Mouse (Mus musculus) liver, adult 2 months (tissue): ENCODE results near the gene Ahdc1. TPM values are rescaled to one million over a fixed set of nuclear protein-coding genes. Genes with fewer than 3 reads are reported as not detected.

Experiments used
- DNase-seq: peaks from one replicate; pipeline ENCODE4 v3.0.0-alpha.2; 2011; ENCODE audit warnings: low read depth, low spot score; ENCODE audit errors: extremely low read depth
- H3K27ac ChIP-seq: fragments of 200-500 bp; replicated peaks from 2 replicates; pipeline ENCODE4 v1.5.1; 2012; ENCODE audit warnings: low read depth, mild to moderate bottlenecking, control low read depth, inconsistent platforms, low read length; ENCODE audit not compliant: insufficient read depth
- H3K27me3 ChIP-seq: fragments of 200-500 bp; 2 replicates; pipeline ENCODE4 v1.6.1; 2012; ENCODE audit warnings: mild to moderate bottlenecking, moderate library complexity, low read length, inconsistent platforms; ENCODE audit not compliant: control insufficient read depth, insufficient read depth
- H3K36me3 ChIP-seq: fragments of 200-500 bp; 2 replicates; pipeline ENCODE4 v1.6.1; 2012; ENCODE audit warnings: low read length, inconsistent platforms; ENCODE audit not compliant: control insufficient read depth, insufficient read depth
- H3K4me1 ChIP-seq: fragments of 200-500 bp; 2 replicates; pipeline ENCODE4 v1.6.1; 2011; ENCODE audit warnings: low read length; ENCODE audit not compliant: control insufficient read depth, insufficient read depth
- H3K4me3 ChIP-seq: fragments of 200-500 bp; 2 replicates; pipeline ENCODE4 v1.5.1; 2011; ENCODE audit warnings: low read depth, mild to moderate bottlenecking, control low read depth, low read length, moderate library complexity; ENCODE audit not compliant: insufficient read depth
- H3K79me2 ChIP-seq: fragments of 200-500 bp; 2 replicates; pipeline ENCODE4 v1.6.1; 2012; ENCODE audit warnings: inconsistent platforms, mild to moderate bottlenecking, low read length, moderate library complexity; ENCODE audit not compliant: control insufficient read depth, insufficient read depth
- H3K9ac ChIP-seq: fragments of 200-500 bp; 2 replicates; pipeline ENCODE4 v1.6.1; 2012; ENCODE audit warnings: low read depth, mild to moderate bottlenecking, control low read depth, inconsistent platforms, low read length
- CTCF ChIP-seq: fragments of 200-500 bp; IDR thresholded peaks from 2 replicates; pipeline ENCODE4 v1.5.1; 2011; ENCODE audit warnings: low read depth, low read length, control low read depth
- POLR2A ChIP-seq: fragments of 200-500 bp; IDR thresholded peaks from 2 replicates; pipeline ENCODE4 v1.6.1; 2011; ENCODE audit warnings: low read length, control low read depth; ENCODE audit not compliant: insufficient read depth; ENCODE audit errors: extremely low read depth
- WGBS: fragments of 180-500 bp; shearing (Covaris S2); methylation state at CpG from one replicate; pipeline ENCODE4 v1.1.7; 2018; 5-methylcytosine and 5-hydroxymethylcytosine counted together
- polyA plus RNA-seq: library from polyadenylated mRNA; depleted of rRNA; stranded (reverse); fragments of >200 nt; gene quantifications from 2 replicates; pipeline ENCODE4 v1.2.3, GENCODE M21; 2012
- total RNA-seq: library from RNA; depleted of rRNA; stranded (reverse); fragments of >200 nt; gene quantifications from 2 replicates; pipeline ENCODE4 v1.2.3, GENCODE M21; 2014

Ahdc1 gene
- total and polyA plus RNA-seq, 2 experiments, result 2.4 to 8.7 TPM

GRCm38 (mm10) chr4:133068400-133069138 lies 57.5 kb downstream of the Ahdc1 start:
- Histone ChIP-seq H3K79me2 (peaks cover 3% of the 10 kb centered on the region; the same call in 1 of the 2 replicates), H3K4me3 (no peak overlapping the region), H3K27ac (no peak overlapping the region), H3K36me3 (no peaks in the 10 kb centered on the region), H3K9ac (no peak overlapping the region), H3K4me1 (peaks cover 3% of the 10 kb centered on the region; the same call in 1 of the 2 replicates), H3K27me3 (no peaks in the 10 kb centered on the region)
- no peak for DNase-seq
- TF ChIP-seq CTCF, result no peak
- TF ChIP-seq POLR2A, result no peak
- WGBS, result 92% methylated on average over 12 of the region's 12 CpGs

- Histone ChIP-seq H3K36me3 (no peaks in the 10 kb centered on the region), H3K4me3 (no peak overlapping the region), H3K79me2 (no peaks in the 10 kb centered on the region), H3K27ac (no peak overlapping the region), H3K27me3 (no peaks in the 10 kb centered on the region), H3K9ac (no peak overlapping the region), H3K4me1 (no peaks in the 10 kb centered on the region)
- WGBS, result 92% methylated on average over 3 of the region's 3 CpGs
- DNase-seq, result no peak
- TF ChIP-seq POLR2A (no peak), CTCF (no peak)
These were observed 59.3 kb downstream of the Ahdc1 start for GRCm38 (mm10) chr4:133070388-133070787.

- no peaks in the 10 kb centered on the region for H3K79me2 ChIP-seq
- no peak overlapping the region for H3K27ac ChIP-seq
- no peaks in the 10 kb centered on the region for H3K4me1 ChIP-seq
These were observed 59.8 kb downstream of the Ahdc1 start for GRCm38 (mm10) chr4:133070821-133071372.

GRCm38 (mm10) chr4:133073192-133073591 lies 62.1 kb downstream of the Ahdc1 start:
- Histone ChIP-seq H3K36me3 (no peaks in the 10 kb centered on the region), H3K4me3 (no peak overlapping the region), H3K4me1 (no peaks in the 10 kb centered on the region), H3K9ac (no peak overlapping the region), H3K27me3 (no peaks in the 10 kb centered on the region), H3K79me2 (no peaks in the 10 kb centered on the region), H3K27ac (no peak overlapping the region)
- TF ChIP-seq POLR2A (no peak), CTCF (no peak)
- WGBS, result 84% methylated on average over 8 of the region's 8 CpGs
- no peak for DNase-seq

More at GRCm38 (mm10) chr4:133070821-133071372, 59.8 kb downstream of the Ahdc1 start:
- no peaks in the 10 kb centered on the region for H3K36me3 ChIP-seq
- H3K9ac ChIP-seq, result no peak overlapping the region
- TF ChIP-seq POLR2A, result no peak
- TF ChIP-seq CTCF, result no peak
- WGBS, result 88% methylated on average over 5 of the region's 5 CpGs
- no peak overlapping the region for H3K4me3 ChIP-seq
- H3K27me3 ChIP-seq, result no peaks in the 10 kb centered on the region
- DNase-seq, result no peak

DNA sequence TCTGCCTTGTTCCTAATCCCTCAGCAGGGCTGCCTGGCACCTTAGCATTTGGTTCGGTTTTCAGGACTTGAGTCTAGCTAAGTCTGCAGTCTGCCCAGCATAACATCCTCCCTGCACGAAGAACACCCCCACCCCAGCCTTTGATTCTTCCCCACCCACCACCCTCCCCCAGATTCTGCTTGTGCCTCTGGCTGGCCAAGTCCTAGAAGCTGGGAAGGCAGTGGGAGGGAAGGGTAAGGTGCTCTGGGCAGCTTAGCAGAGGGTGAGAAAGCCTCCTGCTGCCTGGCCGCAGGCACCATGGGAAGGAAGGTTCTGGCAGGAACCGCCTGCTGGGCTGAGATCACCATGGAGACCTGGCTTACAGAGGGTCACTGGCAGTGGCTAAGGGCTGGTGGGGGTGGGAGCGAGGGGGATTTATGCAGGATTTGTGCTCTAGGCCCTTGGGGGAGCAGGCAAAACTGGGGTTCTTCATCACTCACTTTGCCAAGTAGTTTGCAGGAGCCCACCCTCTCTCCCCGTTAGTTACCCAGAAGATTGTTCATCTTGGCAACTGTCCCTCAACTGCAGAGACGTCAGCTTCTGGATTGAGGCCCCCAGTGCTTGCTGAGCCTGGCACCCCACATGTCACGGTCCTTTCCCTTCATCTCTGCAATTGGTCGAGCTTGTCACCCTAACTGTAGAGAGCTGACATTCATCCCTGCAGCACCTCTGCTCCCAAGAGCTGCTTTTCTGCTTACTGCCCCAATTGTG lies 63.2 kb downstream of the Ahdc1 start:
- no peak for TF ChIP-seq POLR2A
- TF ChIP-seq CTCF, result no peak
- Histone ChIP-seq H3K4me1 (no peaks in the 10 kb centered on the region), H3K4me3 (no peak overlapping the region), H3K27ac (no peak overlapping the region), H3K27me3 (no peaks in the 10 kb centered on the region), H3K36me3 (no peaks in the 10 kb centered on the region), H3K79me2 (no peaks in the 10 kb centered on the region), H3K9ac (no peak overlapping the region)
- 80% methylated on average over 9 of the region's 9 CpGs for WGBS
- DNase-seq, result no peak
